Mouse (Mus musculus): ENCODE data around the gene Myh10. TPM values are rescaled to one million over a fixed set of nuclear protein-coding genes. Genes with fewer than 3 reads are reported as not detected.

The Myh10 gene
- polyA plus RNA-seq, 1 experiment from 2014 or later = 165 TPM

- H3K27me3 ChIP-seq (ENCODE audit: control insufficient read depth, insufficient read depth, low read length) = no peaks in the 10 kb centered on the region
- ATAC-seq (replicated peaks; ENCODE audit: low FRiP score) = no peak
- 86% methylated on average over 5 of the region's 5 CpGs for WGBS
Observed at GRCm38 (mm10) chr11:68686001-68686400, 5.4 kb upstream of the Myh10 start.

GRCm38 (mm10) chr11:68689304-68689703 lies 2.1 kb upstream of the Myh10 start:
- Histone ChIP-seq H3K4me3 (ENCODE audit: low read depth, low read length) (no peak overlapping the region), H3K27ac (ENCODE audit: low read depth, low read length) (no peak overlapping the region), H3K27me3 (ENCODE audit: control insufficient read depth, insufficient read depth, low read length) (no peaks in the 10 kb centered on the region), H3K4me1 (replicated peaks; ENCODE audit: control insufficient read depth, insufficient read depth, low read length) (peaks cover 3% of the 10 kb centered on the region; the same call in 1 of the 2 replicates), H3K9ac (ENCODE audit: low read length) (no peak overlapping the region), H3K9me3 (ENCODE audit: control insufficient read depth, low read length) (no peaks in the 10 kb centered on the region), H3K4me2 (ENCODE audit: low read depth, low read length, severe bottlenecking) (no peak overlapping the region), H3K36me3 (ENCODE audit: control insufficient read depth, insufficient read depth, low read length) (no peaks in the 10 kb centered on the region)
- ATAC-seq (replicated peaks; ENCODE audit: low FRiP score) (no peak), DNase-seq (ENCODE audit: low spot score) (no peak)
- 53% methylated on average over 1 of the region's 1 CpGs for WGBS

More at GRCm38 (mm10) chr11:68686001-68686400, 5.4 kb upstream of the Myh10 start:
- Histone ChIP-seq H3K27ac (ENCODE audit: low read depth, low read length) (no peak overlapping the region), H3K4me3 (ENCODE audit: low read depth, low read length) (no peak overlapping the region), H3K4me2 (ENCODE audit: low read depth, low read length, severe bottlenecking) (no peak overlapping the region), H3K9ac (ENCODE audit: low read length) (no peak overlapping the region), H3K9me3 (ENCODE audit: control insufficient read depth, low read length) (no peaks in the 10 kb centered on the region), H3K4me1 (replicated peaks; ENCODE audit: control insufficient read depth, insufficient read depth, low read length) (no peaks in the 10 kb centered on the region), H3K36me3 (ENCODE audit: control insufficient read depth, insufficient read depth, low read length) (no peaks in the 10 kb centered on the region)
- DNase-seq (ENCODE audit: low spot score) = no peak

GRCm38 (mm10) chr11:68690465-68690864 lies 894 bp upstream of the Myh10 start:
- no peak overlapping the region for H3K27ac ChIP-seq (ENCODE audit: low read depth, low read length)
- 75% methylated on average over 5 of the region's 5 CpGs for WGBS
- no peaks in the 10 kb centered on the region for H3K36me3 ChIP-seq (ENCODE audit: control insufficient read depth, insufficient read depth, low read length)
- H3K9me3 ChIP-seq (ENCODE audit: control insufficient read depth, low read length) = no peaks in the 10 kb centered on the region
- peaks cover 4% of the 10 kb centered on the region; the same call in 1 of the 2 replicates for H3K4me1 ChIP-seq (replicated peaks; ENCODE audit: control insufficient read depth, insufficient read depth, low read length)
- no peak overlapping the region for H3K9ac ChIP-seq (ENCODE audit: low read length)
- no peak overlapping the region for H3K4me2 ChIP-seq (ENCODE audit: low read depth, low read length, severe bottlenecking)
- H3K27me3 ChIP-seq (ENCODE audit: control insufficient read depth, insufficient read depth, low read length) = no peaks in the 10 kb centered on the region
- no peak overlapping the region for H3K4me3 ChIP-seq (ENCODE audit: low read depth, low read length)
- ATAC-seq (replicated peaks; ENCODE audit: low FRiP score) (no peak), DNase-seq (ENCODE audit: low spot score) (no peak)

GRCm38 (mm10) chr11:68692010-68692692 lies 792 bp downstream of the Myh10 start:
- peak overlapping the region; percentile 54 for H3K4me3 ChIP-seq (ENCODE audit: low read depth, low read length)
- no peaks in the 10 kb centered on the region for H3K27me3 ChIP-seq (ENCODE audit: control insufficient read depth, insufficient read depth, low read length)
- peak overlapping the region; percentile 90 for H3K27ac ChIP-seq (ENCODE audit: low read depth, low read length)
- no peaks in the 10 kb centered on the region for H3K36me3 ChIP-seq (ENCODE audit: control insufficient read depth, insufficient read depth, low read length)
- DNase-seq (ENCODE audit: low spot score) (no peak), ATAC-seq (replicated peaks; ENCODE audit: low FRiP score) (no peak)
- under 1% methylated on average over 34 of the region's 34 CpGs for WGBS
- peaks cover 4% of the 10 kb centered on the region; the same call in 1 of the 2 replicates for H3K4me1 ChIP-seq (replicated peaks; ENCODE audit: control insufficient read depth, insufficient read depth, low read length)
- H3K4me2 ChIP-seq (ENCODE audit: low read depth, low read length, severe bottlenecking) = peak overlapping the region; percentile 78
- peak overlapping the region; percentile 89 for H3K9ac ChIP-seq (ENCODE audit: low read length)
- H3K9me3 ChIP-seq (ENCODE audit: control insufficient read depth, low read length) = no peaks in the 10 kb centered on the region

- Histone ChIP-seq H3K4me1 (replicated peaks; ENCODE audit: control insufficient read depth, insufficient read depth, low read length) (peaks cover 4% of the 10 kb centered on the region; the same call in 1 of the 2 replicates), H3K9me3 (ENCODE audit: control insufficient read depth, low read length) (no peaks in the 10 kb centered on the region), H3K4me3 (ENCODE audit: low read depth, low read length) (peak overlapping the region; percentile 54), H3K27me3 (ENCODE audit: control insufficient read depth, insufficient read depth, low read length) (no peaks in the 10 kb centered on the region), H3K9ac (ENCODE audit: low read length) (peak overlapping the region; percentile 89), H3K36me3 (ENCODE audit: control insufficient read depth, insufficient read depth, low read length) (no peaks in the 10 kb centered on the region), H3K4me2 (ENCODE audit: low read depth, low read length, severe bottlenecking) (peak overlapping the region; percentile 78), H3K27ac (ENCODE audit: low read depth, low read length) (peak overlapping the region; percentile 90)
- ATAC-seq (replicated peaks; ENCODE audit: low FRiP score) (no peak), DNase-seq (ENCODE audit: low spot score) (peak; percentile 80)
- WGBS = under 1% methylated on average over 43 of the region's 43 CpGs
Observed at GRCm38 (mm10) chr11:68692693-68693446, 1.5 kb downstream of the Myh10 start.

- 22% methylated on average over 10 of the region's 10 CpGs for WGBS
- H3K4me1 ChIP-seq (replicated peaks; ENCODE audit: control insufficient read depth, insufficient read depth, low read length) = peaks cover 4% of the 10 kb centered on the region; the same call in 1 of the 2 replicates
- no peaks in the 10 kb centered on the region for H3K27me3 ChIP-seq (ENCODE audit: control insufficient read depth, insufficient read depth, low read length)
- H3K9ac ChIP-seq (ENCODE audit: low read length) = peak overlapping the region; percentile 89
- H3K4me3 ChIP-seq (ENCODE audit: low read depth, low read length) = peak overlapping the region; percentile 54
- peak overlapping the region; percentile 31; the same call in 1 of the 2 replicates for H3K27ac ChIP-seq (ENCODE audit: low read depth, low read length)
- H3K9me3 ChIP-seq (ENCODE audit: control insufficient read depth, low read length) = no peaks in the 10 kb centered on the region
- H3K36me3 ChIP-seq (ENCODE audit: control insufficient read depth, insufficient read depth, low read length) = no peaks in the 10 kb centered on the region
- peak overlapping the region; percentile 78 for H3K4me2 ChIP-seq (ENCODE audit: low read depth, low read length, severe bottlenecking)
- ATAC-seq (replicated peaks; ENCODE audit: low FRiP score) = no peak
- no peak for DNase-seq (ENCODE audit: low spot score)
Observed at GRCm38 (mm10) chr11:68693447-68694040, 2.2 kb downstream of the Myh10 start.

GRCm38 (mm10) chr11:68702370-68702769 lies 11.0 kb downstream of the Myh10 start:
- ATAC-seq (replicated peaks; ENCODE audit: low FRiP score) = no peak
- H3K36me3 ChIP-seq (ENCODE audit: control insufficient read depth, insufficient read depth, low read length) = peaks cover 38% of the 10 kb centered on the region
- H3K27ac ChIP-seq (ENCODE audit: low read depth, low read length) = no peak overlapping the region

GRCm38 (mm10) chr11:68703360-68703759 lies 12.0 kb downstream of the Myh10 start:
- H3K27ac ChIP-seq (ENCODE audit: low read depth, low read length) = no peak overlapping the region
- no peaks in the 10 kb centered on the region for H3K27me3 ChIP-seq (ENCODE audit: control insufficient read depth, insufficient read depth, low read length)
- H3K9me3 ChIP-seq (ENCODE audit: control insufficient read depth, low read length) = peaks cover 3% of the 10 kb centered on the region; the same call in 1 of the 2 replicates
- H3K4me3 ChIP-seq (ENCODE audit: low read depth, low read length) = no peak overlapping the region
- peaks cover 38% of the 10 kb centered on the region for H3K36me3 ChIP-seq (ENCODE audit: control insufficient read depth, insufficient read depth, low read length)
- no peak overlapping the region for H3K9ac ChIP-seq (ENCODE audit: low read length)
- DNase-seq (ENCODE audit: low spot score) = no peak
- no peak overlapping the region for H3K4me2 ChIP-seq (ENCODE audit: low read depth, low read length, severe bottlenecking)
- WGBS = 97% methylated on average over 1 of the region's 1 CpGs
- ATAC-seq (replicated peaks; ENCODE audit: low FRiP score) = no peak
- H3K4me1 ChIP-seq (replicated peaks; ENCODE audit: control insufficient read depth, insufficient read depth, low read length) = no peaks in the 10 kb centered on the region

More at GRCm38 (mm10) chr11:68702370-68702769, 11.0 kb downstream of the Myh10 start:
- no peaks in the 10 kb centered on the region for H3K27me3 ChIP-seq (ENCODE audit: control insufficient read depth, insufficient read depth, low read length)
- H3K9me3 ChIP-seq (ENCODE audit: control insufficient read depth, low read length) = peaks cover 3% of the 10 kb centered on the region; the same call in 1 of the 2 replicates
- H3K4me1 ChIP-seq (replicated peaks; ENCODE audit: control insufficient read depth, insufficient read depth, low read length) = no peaks in the 10 kb centered on the region
- no peak for DNase-seq (ENCODE audit: low spot score)
- H3K4me3 ChIP-seq (ENCODE audit: low read depth, low read length) = no peak overlapping the region
- H3K4me2 ChIP-seq (ENCODE audit: low read depth, low read length, severe bottlenecking) = no peak overlapping the region
- no peak overlapping the region for H3K9ac ChIP-seq (ENCODE audit: low read length)
- 97% methylated on average over 6 of the region's 6 CpGs for WGBS

Measured in forebrain, embryonic 11.5 days (tissue).